Mouse (Mus musculus) urinary bladder, postnatal 14 days (tissue): Measurements from ENCODE around the gene Aldh9a1.
A peak's percentile ranks its signal among the peaks of the same experiment; 100 is the strongest.

Source experiments
- DNase-seq: peaks from one replicate; pipeline ENCODE4 v3.0.0; 2021; ENCODE audit warnings: low spot score

The Aldh9a1 gene

GRCm38 (mm10) chr1:167350597-167351415, 1.0 kb downstream of the Aldh9a1 start:
- no peak for DNase-seq

DNA sequence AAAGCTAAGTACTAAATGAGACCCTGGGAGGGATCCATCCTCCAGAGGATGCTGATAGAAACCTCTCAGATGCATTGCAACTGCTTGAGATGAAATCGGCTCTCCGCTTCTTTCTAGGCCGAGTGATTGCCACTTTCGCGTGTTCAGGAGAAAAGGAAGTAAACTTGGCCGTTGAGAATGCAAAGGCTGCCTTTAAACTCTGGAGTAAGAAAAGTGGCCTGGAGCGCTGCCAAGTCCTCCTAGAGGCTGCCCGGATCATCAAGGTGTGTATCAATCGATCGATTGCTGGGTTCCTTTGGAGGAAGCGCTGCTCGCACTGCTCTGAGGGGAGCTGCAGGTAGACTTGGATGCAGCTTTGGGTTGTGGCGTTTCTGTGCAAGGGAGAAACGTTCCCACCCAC, 2.6 kb downstream of the Aldh9a1 start:
- DNase-seq, result no peak

DNA sequence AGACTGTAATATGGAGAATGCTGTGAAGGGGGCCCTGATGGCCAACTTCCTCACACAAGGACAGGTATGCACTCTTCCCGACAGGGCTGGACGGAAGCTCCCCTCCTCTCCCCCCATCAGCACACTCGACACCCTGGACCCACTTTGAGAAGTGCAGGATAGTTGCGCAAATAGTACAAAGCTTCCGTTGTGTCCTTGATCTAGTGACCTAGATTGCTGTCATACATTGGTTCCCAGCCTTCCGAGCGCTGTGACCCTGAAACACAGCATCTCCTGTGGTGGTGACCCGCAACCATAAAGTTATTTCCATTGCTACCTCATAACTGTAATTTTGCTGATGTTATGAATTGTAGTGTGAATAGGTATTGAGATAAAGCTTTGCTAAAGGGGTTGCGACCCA, 7.6 kb downstream of the Aldh9a1 start:
- no peak for DNase-seq

DNA sequence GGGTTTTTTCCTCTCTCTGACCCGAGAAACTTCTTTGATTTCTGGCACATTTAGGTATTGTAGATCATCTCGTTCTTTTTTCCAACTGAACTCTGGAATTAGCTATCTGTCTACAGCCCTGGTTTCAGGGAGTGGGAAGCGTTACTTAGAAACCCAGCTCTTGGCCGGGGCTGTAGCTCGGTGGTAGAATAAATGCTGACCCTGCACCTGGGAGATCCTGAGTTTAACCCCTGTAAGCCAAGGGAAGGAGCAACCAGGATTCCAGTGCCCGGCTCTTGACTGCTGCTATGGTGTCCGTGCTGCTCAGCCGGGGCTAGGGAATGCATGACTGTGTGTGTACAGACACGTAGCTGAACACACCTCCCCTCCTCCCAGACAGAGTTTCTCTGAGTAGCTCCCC, 8.9 kb downstream of the Aldh9a1 start:
- DNase-seq, result no peak

GRCm38 (mm10) chr1:167360268-167360667, 10.5 kb downstream of the Aldh9a1 start:
- DNase-seq, result no peak

- no peak for DNase-seq
Observed at GRCm38 (mm10) chr1:167362819-167363218, 13.0 kb downstream of the Aldh9a1 start.

GRCm38 (mm10) chr1:167363322-167363721, 13.5 kb downstream of the Aldh9a1 start:
- no peak for DNase-seq

DNA sequence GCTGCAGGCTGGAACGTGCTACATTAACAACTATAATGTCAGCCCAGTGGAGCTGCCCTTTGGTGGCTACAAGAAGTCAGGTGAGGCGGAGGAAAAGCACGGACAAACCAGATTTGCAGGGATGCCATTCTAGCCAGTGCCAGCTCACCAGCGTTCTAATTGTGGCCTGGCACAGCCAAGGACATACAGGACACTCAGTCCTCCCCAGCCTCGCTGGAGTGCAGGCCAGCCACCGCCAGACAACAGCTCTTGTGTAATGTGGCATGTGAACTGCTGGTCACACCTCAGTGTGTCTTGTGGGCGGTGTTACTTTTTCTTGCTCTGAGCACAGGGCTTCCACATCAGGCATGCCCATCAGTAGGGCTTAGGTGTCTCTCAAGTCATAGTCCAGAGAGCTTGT, 16.0 kb downstream of the Aldh9a1 start:
- no peak for DNase-seq

GRCm38 (mm10) chr1:167366621-167367020, 16.8 kb downstream of the Aldh9a1 start:
- no peak for DNase-seq

DNA sequence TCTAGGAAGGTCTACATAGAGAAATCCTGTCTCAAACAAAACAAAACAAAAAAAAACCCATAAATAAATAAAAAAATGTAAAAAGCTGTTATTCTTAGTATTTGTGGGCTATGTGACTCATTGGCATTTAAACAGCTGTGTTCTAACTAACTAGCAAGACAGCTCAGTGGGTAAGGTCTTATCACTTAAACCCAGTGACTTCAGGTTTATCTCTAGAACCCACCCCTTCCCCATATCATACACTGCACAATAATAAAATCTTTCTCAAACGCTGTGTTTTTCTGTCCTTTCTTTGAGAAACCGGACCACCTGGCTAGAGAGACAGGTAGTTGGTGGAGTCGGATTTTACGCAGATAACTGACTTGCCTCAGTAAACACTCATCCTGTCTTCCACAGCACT, 18.2 kb downstream of the Aldh9a1 start:
- no peak for DNase-seq

DNA sequence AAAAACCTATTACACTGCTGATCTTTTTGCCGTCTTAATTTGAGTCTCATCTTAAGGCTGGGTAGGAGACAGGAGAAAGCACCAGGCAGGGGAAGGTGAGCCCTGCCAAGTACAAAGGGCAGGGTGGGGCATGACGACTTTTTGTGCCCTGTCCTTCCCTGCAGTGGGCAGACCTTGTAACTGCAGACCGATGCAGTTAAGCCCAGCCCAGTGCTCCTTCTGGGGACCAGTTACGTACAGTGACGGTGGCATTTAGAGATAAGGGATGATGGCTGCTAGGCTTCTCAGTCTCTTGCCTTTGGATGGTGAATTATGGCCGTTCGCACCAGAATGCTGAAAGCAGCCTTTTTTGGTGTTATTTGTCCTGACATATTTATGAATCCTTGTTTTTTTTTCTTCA, 18.7 kb downstream of the Aldh9a1 start:
- no peak for DNase-seq

- peak; percentile 92 for DNase-seq
Observed at GRCm38 (mm10) chr1:167369905-167370304, 20.1 kb downstream of the Aldh9a1 start.

GRCm38 (mm10) chr1:167372739-167373138, 22.9 kb downstream of the Aldh9a1 start:
- no peak for DNase-seq

- peak; percentile 63 for DNase-seq
Observed at GRCm38 (mm10) chr1:167374003-167374784, 24.4 kb downstream of the Aldh9a1 start.

DNA sequence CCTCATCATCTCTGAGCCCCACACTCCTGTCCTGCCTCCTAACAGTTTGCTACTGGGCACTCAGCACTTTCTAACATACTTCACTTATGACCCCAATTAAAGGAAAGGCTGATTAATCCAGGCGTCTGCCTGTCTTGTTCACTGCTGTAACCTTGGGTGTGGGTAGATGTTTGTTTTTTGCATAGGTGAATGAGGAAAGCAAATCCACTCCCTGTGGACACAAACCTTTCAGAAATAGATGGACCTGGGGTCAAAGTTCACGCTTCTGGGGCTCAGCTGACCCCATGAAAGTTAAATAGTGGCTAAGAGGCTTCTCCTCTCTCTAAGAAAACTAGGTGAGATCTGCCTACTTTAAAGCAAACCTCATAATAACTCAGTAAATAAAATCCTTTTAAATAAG, 25.2 kb downstream of the Aldh9a1 start:
- DNase-seq, result no peak

- no peak for DNase-seq
Observed at GRCm38 (mm10) chr1:167378019-167378418, 28.2 kb downstream of the Aldh9a1 start.

DNA sequence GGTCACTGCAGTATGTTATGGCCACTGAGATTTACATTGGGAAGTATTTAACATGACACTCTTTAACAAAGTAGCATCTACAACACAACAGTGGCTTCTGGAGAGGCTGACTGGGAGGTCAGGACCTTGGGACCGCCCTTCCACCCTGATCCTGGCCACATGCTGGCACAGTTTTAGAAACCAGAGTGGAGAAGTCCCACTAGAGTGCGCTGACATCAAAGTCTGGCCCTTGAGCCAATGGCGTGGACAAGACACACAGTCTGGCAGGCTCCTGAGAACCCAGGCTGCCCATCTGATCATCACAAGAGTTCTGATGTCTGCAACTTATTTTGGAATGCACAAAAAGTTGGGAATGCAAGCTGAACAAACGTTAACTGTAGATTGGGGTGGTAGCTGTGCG, 30.0 kb downstream of the Aldh9a1 start:
- DNase-seq, result no peak

DNA sequence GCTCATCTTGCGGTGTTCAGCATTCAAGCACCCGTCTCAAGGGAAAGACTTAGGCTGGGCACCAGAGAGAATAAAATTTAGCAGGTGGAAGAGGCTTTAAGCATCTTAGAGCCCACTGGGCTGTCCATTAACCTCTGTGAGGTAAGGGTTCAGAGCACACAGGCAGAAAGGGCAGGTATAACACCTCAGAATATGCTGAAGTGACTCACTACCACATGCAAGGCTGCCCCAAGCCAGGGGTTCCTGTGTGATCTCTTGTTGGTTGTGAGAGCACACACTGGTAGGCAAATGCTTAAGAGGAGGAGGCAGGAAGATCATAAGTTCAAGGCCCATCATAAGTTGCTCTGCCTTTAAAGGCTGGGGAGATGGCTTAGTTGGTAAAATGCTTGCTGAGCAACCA, 30.4 kb downstream of the Aldh9a1 start:
- DNase-seq, result no peak

- peak; percentile 55 for DNase-seq
Observed at GRCm38 (mm10) chr1:167381050-167382015, 31.5 kb downstream of the Aldh9a1 start.

GRCm38 (mm10) chr1:167382316-167382715, 32.5 kb downstream of the Aldh9a1 start:
- no peak for DNase-seq

DNA sequence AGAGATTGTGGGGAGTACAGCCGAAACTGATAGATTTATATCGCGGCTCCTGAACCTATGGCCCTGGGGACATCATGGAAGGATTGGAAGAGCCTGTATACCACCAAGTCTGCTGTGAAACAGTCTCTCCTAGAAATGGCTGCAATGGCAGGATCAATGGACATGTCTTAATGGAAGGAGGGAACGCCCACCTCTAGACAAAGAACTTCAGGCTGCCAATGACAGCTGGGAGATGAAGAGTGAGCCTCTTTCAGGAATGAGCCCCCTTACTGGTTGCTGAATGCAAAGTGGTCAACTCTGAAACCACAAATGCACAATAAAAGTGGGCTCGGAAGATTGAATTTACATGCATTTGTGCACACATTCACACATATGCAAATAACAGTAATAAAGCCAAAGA, 33.0 kb downstream of the Aldh9a1 start:
- no peak for DNase-seq

DNA sequence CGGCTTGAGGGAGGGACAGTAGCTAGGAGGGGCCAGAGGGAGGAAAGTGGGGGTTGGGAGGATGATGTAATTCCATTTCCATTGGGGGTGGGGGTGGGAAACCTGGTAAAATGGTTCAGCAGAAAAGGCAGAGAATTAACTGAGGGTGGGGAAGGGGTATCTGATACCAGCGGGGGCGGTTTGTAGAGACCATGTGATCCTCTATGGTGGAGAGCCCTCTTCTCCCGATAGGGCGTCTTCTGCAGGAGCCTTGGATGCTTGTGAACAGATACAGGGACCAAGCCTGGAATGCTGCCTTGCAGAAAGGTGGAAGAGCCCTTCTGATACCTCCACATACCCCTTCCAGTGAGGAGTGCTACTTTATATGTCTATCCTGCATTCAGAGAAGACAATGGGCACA, 33.4 kb downstream of the Aldh9a1 start:
- DNase-seq, result no peak
